Mouse (Mus musculus): ENCODE data around the gene Nudt14.

- TF ChIP-seq CTCF (conservative IDR thresholded peaks at IDR 0.05; ENCODE audit: insufficient read depth, insufficient read length, low read depth, low read length), result no peak
- no peak for TF ChIP-seq POLR2A (IDR thresholded peaks at IDR 0.05; ENCODE audit: low read depth, low read length)
These were observed 27.4 kb downstream of the Nudt14 start for GRCm38 (mm10) chr12:112914527-112914926.
